Mouse (Mus musculus): Measurements from ENCODE around the gene Rrp12.

DNA sequence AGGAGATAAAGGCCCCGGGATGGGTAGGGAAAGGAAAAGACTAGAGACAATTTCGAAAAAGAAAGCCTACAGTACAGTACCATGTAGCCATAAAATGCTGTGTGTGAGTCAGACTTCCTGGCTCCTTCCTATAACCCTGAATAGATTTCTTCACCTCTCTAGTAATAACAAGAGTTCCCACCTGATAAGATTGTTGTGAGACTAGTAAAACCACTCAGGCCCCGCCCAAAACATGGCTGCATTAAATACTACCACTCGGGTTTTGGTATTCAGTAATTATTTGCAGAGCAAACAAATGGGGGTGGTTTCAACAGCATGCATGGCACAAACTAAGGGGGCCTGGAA is 58.1 kb downstream of the Rrp12 start:
- TF ChIP-seq CTCF (IDR thresholded peaks at IDR 0.05) (no peak), POLR2A (IDR thresholded peaks at IDR 0.05; ENCODE audit: insufficient read depth, low read depth, low read length) (no peak)
